Mouse (Mus musculus) colon, adult 2 months (tissue): ENCODE results near the gene Lamp3. TPM values are rescaled to one million over a fixed set of nuclear protein-coding genes. Genes with fewer than 3 reads are reported as not detected.

Source experiments
- polyA plus RNA-seq: library from polyadenylated mRNA; depleted of rRNA; stranded (reverse); fragments of >200 nt; gene quantifications from 2 replicates; pipeline ENCODE4 v1.2.3, GENCODE M21; 2012; rRNA removed

The Lamp3 gene
- polyA plus RNA-seq: not detected in 2 replicates

DNA sequence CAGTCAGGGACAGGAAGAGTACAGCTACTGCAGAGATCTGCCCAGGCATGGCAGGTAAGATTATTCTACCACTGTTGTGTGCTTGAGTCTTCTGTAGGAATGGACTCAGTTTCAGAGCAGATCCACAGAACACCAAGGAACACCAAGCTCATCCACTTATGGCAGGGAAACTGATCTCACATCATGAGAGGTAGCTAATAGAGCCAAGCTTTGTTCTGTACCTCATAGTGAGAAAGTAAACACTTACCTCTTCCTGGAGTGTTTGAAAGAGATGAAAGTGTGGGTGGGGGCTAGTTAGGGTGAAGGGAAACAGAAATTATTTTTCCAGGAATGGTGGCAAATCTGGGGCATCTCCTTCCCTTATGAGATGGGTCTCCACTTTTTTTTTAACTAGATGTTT lies at the start of gene Lamp3:
TSS of gene Lamp3 (minus strand) at position 160 of the 400 bp plus-strand sequence.

DNA sequence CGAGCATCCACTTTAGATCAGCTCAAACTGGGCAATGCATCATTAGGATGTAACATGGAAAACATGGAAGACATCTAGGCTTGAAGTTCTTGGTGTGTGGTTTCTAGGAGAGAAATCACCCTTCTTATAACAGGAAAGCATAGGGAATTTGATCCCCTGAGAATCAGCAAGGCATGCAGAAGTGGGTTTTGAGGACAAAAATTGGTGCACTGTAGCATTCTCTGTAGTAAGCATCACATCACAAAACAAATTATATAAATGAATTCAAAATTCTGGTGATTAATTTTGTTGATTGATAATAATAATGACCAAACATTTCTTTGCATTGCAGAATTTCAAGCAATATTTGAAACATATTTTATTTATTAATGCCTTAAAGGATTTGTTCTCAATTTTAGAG lies 76.4 kb downstream of the Lamp3 start, which contains the start of gene Olfr171:
TSS of gene Olfr171 (minus strand) at position 101 of the 400 bp plus-strand sequence.

GRCm38 (mm10) chr16:19611782-19612181 lies 94.4 kb downstream of the Lamp3 start, which contains the start of gene Olfr170:
Gene Olfr170 (minus strand): TSS chr16:19611882.

Other genes starting within 250 kb of the Lamp3 start
- gene Olfr166, start 222.7 kb downstream of the Lamp3 start, polyA plus RNA-seq: not detected in 2 replicates
- gene Olfr167, start 184.1 kb downstream of the Lamp3 start, polyA plus RNA-seq: not detected in 2 replicates
- not detected in 2 replicates for gene Olfr168, start 170.8 kb downstream of the Lamp3 start, polyA plus RNA-seq
- not detected in 2 replicates for gene Olfr169, start 134.6 kb downstream of the Lamp3 start, polyA plus RNA-seq
- not detected in 2 replicates for gene Olfr170, start 94.5 kb downstream of the Lamp3 start, polyA plus RNA-seq
- not detected in 2 replicates for gene Olfr171, start 76.5 kb downstream of the Lamp3 start, polyA plus RNA-seq
- gene B3gnt5, start 53.8 kb upstream of the Lamp3 start, polyA plus RNA-seq: 4.2 and 6.2 TPM in 2 replicates